Mouse (Mus musculus) cerebellum, adult 2 months (tissue): ENCODE data around the gene Tgfbr3l.

Source experiments
- CTCF ChIP-seq: fragments of 200-500 bp; IDR thresholded peaks from 2 replicates; pipeline ENCODE4 v1.5.1; 2011; ENCODE audit warnings: low read depth, mild to moderate bottlenecking, control low read depth, low read length, moderate library complexity, borderline replicate concordance; ENCODE audit not compliant: insufficient read depth
- POLR2A ChIP-seq: fragments of 200-500 bp; IDR thresholded peaks from 2 replicates; pipeline ENCODE4 v1.6.1; 2011; ENCODE audit warnings: low read length, control low read depth, borderline replicate concordance; ENCODE audit not compliant: insufficient read depth

GRCm38 (mm10) chr8:4201321-4201720 lies 46.7 kb upstream of the Tgfbr3l start:
- no peak for TF ChIP-seq POLR2A
- no peak for TF ChIP-seq CTCF
